Mouse (Mus musculus): ENCODE results near the gene Efna1.

GRCm38 (mm10) chr3:89322131-89322500, 41.2 kb upstream of the Efna1 start:
- no peak for TF ChIP-seq CTCF (IDR thresholded peaks at IDR 0.05; ENCODE audit: control insufficient read depth, insufficient read depth, insufficient read length)
- TF ChIP-seq MAX (IDR thresholded peaks at IDR 0.05), result no peak
- TF ChIP-seq USF1 (IDR thresholded peaks at IDR 0.05; ENCODE audit: low read depth), result no peak
- TF ChIP-seq MYOD1 (IDR thresholded peaks at IDR 0.05; ENCODE audit: control insufficient read depth, insufficient read length, low read depth), result no peak
- TF ChIP-seq MYOG (IDR thresholded peaks at IDR 0.05; ENCODE audit: control insufficient read depth, extremely low read depth, insufficient read length), result no peak
